ENCODE assay signal across 12 mouse cellular contexts in the genomic region with DNA sequence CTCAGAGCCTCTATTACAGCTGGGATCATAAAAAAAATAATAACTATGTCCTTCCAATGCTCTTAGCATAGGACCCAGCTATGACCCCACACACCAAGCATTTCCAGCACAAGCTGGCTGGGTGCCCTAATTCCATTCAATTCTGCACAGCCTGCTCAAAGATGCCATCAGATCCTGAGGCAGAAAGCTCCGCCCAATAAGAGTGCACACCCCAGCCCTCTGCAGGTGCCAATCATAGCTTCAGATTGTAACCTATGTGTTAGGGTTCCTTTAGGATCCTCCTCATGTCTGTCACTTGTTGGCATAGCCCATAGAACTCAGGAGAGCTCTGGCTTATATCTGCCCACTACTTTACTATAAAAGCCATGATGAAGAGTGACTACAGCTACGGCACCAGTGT. TPM values are rescaled to one million over a fixed set of nuclear protein-coding genes. Genes with fewer than 3 reads are reported as not detected.
"Had no signal": no experiment of that assay in that cellular context is flagged by ENCODE, and none has a peak within 500 bp of the region (broad histone marks: within the 10 kb centered on the region; RNA-seq: fewer than 3 reads in every experiment).

No protein-coding gene starts in this region.

- H3K9ac ChIP-seq: limb, embryonic 15.5 days; midbrain, embryonic 12.5 days; neural tube, embryonic 13.5 days had no signal

- H3K27me3 ChIP-seq: limb, embryonic 15.5 days; midbrain, embryonic 12.5 days; neural tube, embryonic 13.5 days had no signal

- H3K4me3 ChIP-seq: limb, embryonic 15.5 days; midbrain, embryonic 12.5 days; neural tube, embryonic 13.5 days had no signal

- H3K4me2 ChIP-seq: limb, embryonic 15.5 days; midbrain, embryonic 12.5 days; neural tube, embryonic 13.5 days had no signal

- H3K9me3 ChIP-seq: limb, embryonic 15.5 days; midbrain, embryonic 12.5 days; neural tube, embryonic 13.5 days had no signal

- H3K4me1 ChIP-seq: midbrain, embryonic 12.5 days; neural tube, embryonic 13.5 days had no signal

- H3K27ac ChIP-seq: limb, embryonic 15.5 days; midbrain, embryonic 12.5 days; neural tube, embryonic 13.5 days had no signal

- DNase-seq: kidney, adult 8-10 months; kidney, postnatal 25 days; layer of hippocampus, adult 9-11 months; layer of hippocampus, postnatal 36 days; right cerebral cortex, postnatal 14 days had no signal

- H3K36me3 ChIP-seq: limb, embryonic 15.5 days; midbrain, embryonic 12.5 days; neural tube, embryonic 13.5 days had no signal

- ATAC-seq: inflammation-experienced regulatory T-cells, adult 6 months; intestine, postnatal 0 days; midbrain, embryonic 16.5 days had no signal

RNA-seq across cellular contexts. Expression of a gene that starts 27.9 kb away (rescaled TPM):
- total RNA-seq: left cerebral cortex, postnatal 25 days had no signal
